Mouse (Mus musculus) thymus, adult 2 months (tissue): ENCODE results near the gene Map3k20.

Source experiments
- CTCF ChIP-seq: fragments of 200-500 bp; IDR thresholded peaks from 2 replicates; pipeline ENCODE4 v1.5.1; 2012; ENCODE audit warnings: mild to moderate bottlenecking, control low read depth, low read length, moderate library complexity, borderline replicate concordance; ENCODE audit not compliant: control insufficient read depth, poor library complexity, insufficient read depth; ENCODE audit errors: extremely low read depth
- POLR2A ChIP-seq: fragments of 200-500 bp; IDR thresholded peaks from 2 replicates; pipeline ENCODE4 v1.6.1; 2012; ENCODE audit warnings: mild to moderate bottlenecking, low read length, control low read depth, moderate library complexity; ENCODE audit not compliant: control insufficient read depth, poor library complexity, insufficient read depth; ENCODE audit errors: extremely low read depth

DNA sequence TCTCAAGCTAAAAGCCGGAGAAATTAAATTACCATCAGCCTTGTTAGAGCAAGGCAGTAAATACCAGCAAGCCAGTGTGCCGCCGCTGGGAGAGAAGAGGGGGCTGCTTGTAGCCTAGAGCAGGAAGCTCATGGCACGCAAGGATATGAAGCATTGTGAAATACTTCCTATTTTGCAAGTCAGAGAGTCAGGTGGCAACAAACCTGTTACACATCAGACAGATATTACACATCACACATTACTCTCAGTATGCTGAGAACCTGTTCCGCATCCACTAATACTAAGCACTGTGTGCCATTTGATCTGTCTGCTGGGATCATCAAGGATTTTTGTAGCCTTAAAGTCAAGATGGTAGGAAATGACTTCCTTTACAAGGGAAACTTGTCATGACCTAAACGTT lies 157.4 kb downstream of the Map3k20 start:
- TF ChIP-seq CTCF (no peak), POLR2A (no peak)
